Mouse (Mus musculus): ENCODE measurements at regions not wholly inside any gene's neighbourhood (a gene's known extent, or its start where the extent isn't known, plus 50 kb on each side); places are given as distances from the start of the nearest gene placed in this dataset.

DNA sequence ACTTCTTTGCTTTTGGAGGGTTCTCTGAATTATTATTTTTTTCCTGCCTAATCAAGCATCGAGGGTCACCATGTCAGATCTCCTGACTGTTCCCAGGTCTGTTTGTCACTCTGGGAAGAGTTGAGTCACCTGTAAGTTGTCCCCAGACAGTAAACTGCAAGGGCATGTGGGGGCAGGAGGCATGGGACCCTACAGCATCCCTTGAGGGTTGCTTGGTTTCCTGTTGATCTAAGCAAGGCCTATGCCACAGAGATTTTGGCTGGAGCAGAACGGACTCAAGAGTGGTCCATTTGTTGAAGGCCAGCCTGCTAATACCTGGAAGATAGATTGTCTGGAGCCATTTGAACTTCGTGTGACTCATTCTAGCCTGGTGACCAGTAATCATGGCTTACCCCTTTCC lies 199.7 kb downstream of the Foxo1 start:
- Histone ChIP-seq H3K36me3 (replicated peaks) (no peaks in the 10 kb centered on the region), H3K4me3 (replicated peaks) (no peak overlapping the region), H3K9ac (no peak overlapping the region), H3K4me1 (replicated peaks) (no peaks in the 10 kb centered on the region), H3K9me3 (replicated peaks) (no peaks in the 10 kb centered on the region), H3K27me3 (no peaks in the 10 kb centered on the region), H3K4me2 (no peak overlapping the region), H3K27ac (replicated peaks) (no peak overlapping the region)
- ATAC-seq (ENCODE audit: insufficient read depth), result no peak
- WGBS (ENCODE audit: insufficient replicate concordance), result 45% methylated on average over 3 of the region's 3 CpGs

DNA sequence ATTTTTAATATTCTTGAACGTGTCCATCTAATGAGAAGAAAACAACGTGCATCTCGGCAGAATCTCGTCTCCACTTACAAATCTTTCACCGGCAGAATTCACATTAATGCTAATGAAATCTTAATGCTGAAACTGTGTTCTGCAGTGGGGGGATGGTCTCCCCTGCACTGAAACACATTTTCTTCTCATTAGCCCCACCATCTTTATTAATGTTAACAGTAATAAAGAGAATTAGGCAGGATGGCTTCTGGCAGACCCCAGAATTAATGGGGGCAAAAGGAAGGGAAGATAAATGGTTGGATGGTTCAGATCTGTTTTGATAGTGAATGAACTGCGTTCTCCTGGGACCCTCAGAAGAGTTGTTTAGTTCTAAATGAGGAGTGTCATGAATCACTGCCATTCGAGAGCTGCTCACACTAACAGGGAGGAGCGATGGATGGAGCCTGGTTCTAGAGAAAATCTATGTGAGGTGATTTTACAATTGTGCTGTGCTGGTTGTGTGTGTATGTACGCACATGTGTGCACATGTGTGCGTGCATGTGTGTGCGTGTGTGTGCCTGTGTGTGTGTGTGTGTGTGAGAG lies 198.9 kb downstream of the Foxo1 start:
- no peak overlapping the region for H3K27ac ChIP-seq (replicated peaks)
- no peak overlapping the region for H3K9ac ChIP-seq
- no peaks in the 10 kb centered on the region for H3K36me3 ChIP-seq (replicated peaks)
- no peaks in the 10 kb centered on the region for H3K9me3 ChIP-seq (replicated peaks)
- ATAC-seq (ENCODE audit: insufficient read depth), result no peak
- no peak overlapping the region for H3K4me3 ChIP-seq (replicated peaks)
- no peaks in the 10 kb centered on the region for H3K27me3 ChIP-seq
- H3K4me1 ChIP-seq (replicated peaks), result no peaks in the 10 kb centered on the region
- no peak overlapping the region for H3K4me2 ChIP-seq
- WGBS (ENCODE audit: insufficient replicate concordance), result 71% methylated on average over 11 of the region's 11 CpGs

DNA sequence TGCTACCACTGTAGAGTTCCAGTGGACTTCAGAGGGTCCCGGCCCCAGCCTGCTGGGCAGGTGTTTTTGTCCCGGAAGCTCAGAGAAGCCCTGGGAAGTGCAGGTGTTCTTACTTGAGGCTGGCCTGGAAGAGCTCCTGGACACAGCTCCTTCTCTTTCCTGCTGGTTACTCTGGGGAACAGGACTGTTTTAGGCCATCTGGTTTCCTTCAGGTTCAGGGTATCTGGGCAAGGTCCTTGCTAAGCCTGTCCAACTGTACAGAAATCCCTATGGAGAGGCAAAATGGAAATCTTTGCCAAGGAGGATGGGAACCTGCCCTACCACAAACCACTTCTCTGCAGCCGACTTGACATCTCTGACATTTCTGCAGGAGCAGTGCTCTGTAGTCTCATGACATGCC lies 198.4 kb downstream of the Foxo1 start:
- no peak for ATAC-seq (ENCODE audit: insufficient read depth)
- Histone ChIP-seq H3K4me1 (replicated peaks) (no peaks in the 10 kb centered on the region), H3K4me3 (replicated peaks) (no peak overlapping the region), H3K4me2 (no peak overlapping the region), H3K9ac (no peak overlapping the region), H3K27me3 (no peaks in the 10 kb centered on the region), H3K27ac (replicated peaks) (no peak overlapping the region), H3K9me3 (replicated peaks) (no peaks in the 10 kb centered on the region), H3K36me3 (replicated peaks) (no peaks in the 10 kb centered on the region)
- 58% methylated on average over 3 of the region's 3 CpGs for WGBS (ENCODE audit: insufficient replicate concordance)

DNA sequence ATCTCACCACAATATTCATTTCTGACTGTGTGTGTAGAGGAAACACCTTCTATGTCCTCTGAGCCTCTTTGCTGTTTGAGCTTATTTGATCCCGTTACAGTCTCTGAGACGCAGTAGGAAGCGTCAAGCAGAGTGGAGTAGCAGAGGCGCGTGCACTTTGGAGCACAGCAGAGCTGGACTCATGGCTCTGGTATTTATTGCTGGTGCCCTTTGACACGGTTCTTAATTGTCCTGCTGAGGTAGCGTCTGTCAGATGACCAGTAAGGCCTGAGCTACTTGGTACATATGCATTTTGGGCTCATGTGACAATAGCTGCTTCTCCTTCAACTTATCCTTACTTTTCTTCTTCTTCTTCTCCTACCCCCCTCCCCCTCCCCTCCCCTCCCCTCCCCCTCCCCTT lies 195.8 kb downstream of the Foxo1 start:
- 43% methylated on average over 7 of the region's 7 CpGs for WGBS (ENCODE audit: insufficient replicate concordance)
- no peak for ATAC-seq (ENCODE audit: insufficient read depth)

DNA sequence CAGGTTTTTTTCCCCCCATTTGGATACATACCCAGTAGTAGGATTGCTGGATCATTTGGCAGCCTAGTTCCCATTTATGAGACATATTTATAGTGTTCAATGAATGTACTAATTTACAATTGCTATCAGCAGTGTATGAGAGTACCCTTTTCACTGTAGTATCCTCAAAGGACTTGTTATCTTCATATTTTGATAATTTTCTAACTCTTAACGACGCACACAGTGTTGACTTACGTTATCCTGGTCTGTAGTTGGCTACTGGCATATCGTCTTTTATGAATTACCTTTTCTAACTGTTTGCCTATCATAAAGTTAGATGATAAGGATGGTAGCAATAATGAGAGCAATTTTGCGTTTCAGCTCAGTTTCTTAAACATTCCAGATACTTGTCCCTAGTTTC lies 186.8 kb downstream of the Foxo1 start:
- no peak overlapping the region for H3K4me2 ChIP-seq
- H3K9ac ChIP-seq, result no peak overlapping the region
- H3K36me3 ChIP-seq (replicated peaks), result no peaks in the 10 kb centered on the region
- no peaks in the 10 kb centered on the region for H3K27me3 ChIP-seq
- H3K27ac ChIP-seq (replicated peaks), result no peak overlapping the region
- 59% methylated on average over 5 of the region's 5 CpGs for WGBS (ENCODE audit: insufficient replicate concordance)
- no peak overlapping the region for H3K4me3 ChIP-seq (replicated peaks)
- no peaks in the 10 kb centered on the region; the same call in 1 of the 2 replicates for H3K4me1 ChIP-seq (replicated peaks)
- no peak for ATAC-seq (ENCODE audit: insufficient read depth)
- H3K9me3 ChIP-seq (replicated peaks), result no peaks in the 10 kb centered on the region

More for the DNA sequence above, 195.8 kb downstream of the Foxo1 start:
- Histone ChIP-seq H3K27me3 (no peaks in the 10 kb centered on the region), H3K36me3 (replicated peaks) (no peaks in the 10 kb centered on the region), H3K9ac (no peak overlapping the region), H3K4me3 (replicated peaks) (no peak overlapping the region), H3K9me3 (replicated peaks) (no peaks in the 10 kb centered on the region), H3K4me2 (no peak overlapping the region), H3K27ac (replicated peaks) (no peak overlapping the region), H3K4me1 (replicated peaks) (no peaks in the 10 kb centered on the region)

DNA sequence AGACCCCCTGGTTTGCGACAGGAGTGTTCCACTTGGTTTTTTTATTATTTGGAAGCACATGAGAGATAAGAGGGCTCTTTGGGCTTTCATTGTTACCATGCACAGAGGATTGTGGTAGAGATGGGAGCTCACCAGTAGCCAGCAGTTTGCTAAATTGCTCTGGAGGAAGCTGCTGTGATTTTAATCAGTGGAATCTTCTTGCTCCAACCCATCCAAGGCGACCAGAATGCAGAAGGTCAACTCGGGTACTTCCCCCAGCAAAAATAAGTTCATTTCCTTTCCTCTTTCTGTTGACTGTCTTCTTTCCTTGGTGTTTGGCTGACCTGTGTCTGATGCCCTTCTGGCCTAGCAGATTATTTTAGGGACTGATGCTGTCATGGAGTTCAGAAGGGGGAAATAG lies 184.9 kb downstream of the Foxo1 start:
- Histone ChIP-seq H3K36me3 (replicated peaks) (no peaks in the 10 kb centered on the region), H3K9me3 (replicated peaks) (no peaks in the 10 kb centered on the region), H3K9ac (no peak overlapping the region), H3K4me1 (replicated peaks) (no peaks in the 10 kb centered on the region; the same call in 1 of the 2 replicates), H3K4me2 (no peak overlapping the region), H3K4me3 (replicated peaks) (no peak overlapping the region), H3K27ac (replicated peaks) (no peak overlapping the region), H3K27me3 (no peaks in the 10 kb centered on the region)
- 26% methylated on average over 3 of the region's 3 CpGs for WGBS (ENCODE audit: insufficient replicate concordance)
- ATAC-seq (ENCODE audit: insufficient read depth), result no peak

DNA sequence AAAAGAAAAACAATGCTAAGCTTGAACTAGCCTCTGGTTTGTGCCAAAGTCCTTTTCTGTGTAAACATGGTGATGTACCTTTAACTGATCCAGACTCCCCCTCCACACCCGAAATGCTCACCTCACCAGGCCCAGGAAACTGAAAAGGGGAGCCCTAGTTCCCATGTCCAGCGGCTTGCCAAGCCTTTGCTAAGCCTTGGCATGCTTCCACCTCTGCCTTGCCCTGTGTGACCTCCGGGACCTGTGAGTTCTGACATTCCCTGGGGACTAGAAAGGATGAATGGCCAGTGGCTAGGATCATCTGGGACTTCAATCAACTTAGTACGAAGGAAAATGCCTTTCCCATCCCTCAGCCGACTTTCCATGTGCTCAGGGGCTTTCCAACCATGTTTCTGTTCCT lies 184.2 kb downstream of the Foxo1 start:
- H3K4me3 ChIP-seq (replicated peaks), result no peak overlapping the region
- H3K9me3 ChIP-seq (replicated peaks), result no peaks in the 10 kb centered on the region
- no peak overlapping the region for H3K9ac ChIP-seq
- H3K4me2 ChIP-seq, result no peak overlapping the region
- H3K4me1 ChIP-seq (replicated peaks), result no peaks in the 10 kb centered on the region; the same call in 1 of the 2 replicates
- no peaks in the 10 kb centered on the region for H3K27me3 ChIP-seq
- H3K36me3 ChIP-seq (replicated peaks), result no peaks in the 10 kb centered on the region
- WGBS (ENCODE audit: insufficient replicate concordance), result 45% methylated on average over 5 of the region's 5 CpGs
- ATAC-seq (ENCODE audit: insufficient read depth), result 0 out of 2 replicates have a peak, but pooled peaks have one; percentile 47
- no peak overlapping the region for H3K27ac ChIP-seq (replicated peaks)

DNA sequence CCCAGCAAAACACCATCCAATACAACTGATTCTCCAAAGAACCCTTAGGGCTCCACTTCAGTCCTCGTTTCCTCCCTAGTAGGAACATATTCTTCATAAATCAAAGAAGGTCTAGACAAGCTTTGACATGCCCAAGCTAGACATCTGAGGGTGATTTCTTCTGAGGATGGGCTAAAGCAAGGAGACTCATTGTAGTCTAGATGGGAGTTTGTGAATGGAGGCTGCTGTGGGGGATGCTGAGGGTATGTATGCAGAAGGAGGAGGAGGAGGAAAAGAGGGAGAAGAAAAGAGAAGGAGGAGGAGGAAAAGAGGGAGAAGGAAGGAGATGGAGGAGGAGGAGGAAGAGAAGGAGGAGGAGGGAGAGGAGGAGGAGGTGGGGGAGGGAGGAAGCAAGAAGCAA lies 178.9 kb downstream of the Foxo1 start:
- H3K27ac ChIP-seq (replicated peaks), result no peak overlapping the region
- no peak for ATAC-seq (ENCODE audit: insufficient read depth)

DNA sequence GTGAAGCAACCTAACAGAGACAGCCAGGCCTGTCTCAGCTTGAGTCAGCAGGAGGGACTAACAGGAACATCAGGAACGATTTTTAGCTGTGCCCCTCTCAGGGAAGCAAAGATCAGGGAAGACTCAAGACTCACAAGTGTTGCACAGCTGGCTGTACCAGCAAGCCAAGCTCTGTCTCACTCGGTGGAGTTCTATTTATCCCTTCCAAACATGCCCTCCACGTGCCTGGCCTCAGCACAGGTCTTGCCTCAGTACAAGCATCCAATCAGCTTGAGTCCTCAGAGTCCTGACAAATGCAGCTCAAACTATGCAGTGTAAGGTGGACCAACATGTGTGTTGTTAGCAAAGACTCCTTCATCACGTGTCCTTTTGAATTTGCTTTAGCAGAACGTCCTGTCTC lies 178.4 kb downstream of the Foxo1 start:
- no peaks in the 10 kb centered on the region for H3K4me1 ChIP-seq (replicated peaks)
- ATAC-seq (ENCODE audit: insufficient read depth), result no peak
- H3K4me3 ChIP-seq (replicated peaks), result no peak overlapping the region
- no peaks in the 10 kb centered on the region for H3K9me3 ChIP-seq (replicated peaks)
- H3K36me3 ChIP-seq (replicated peaks), result no peaks in the 10 kb centered on the region
- 47% methylated on average over 5 of the region's 5 CpGs for WGBS (ENCODE audit: insufficient replicate concordance)
- no peaks in the 10 kb centered on the region for H3K27me3 ChIP-seq
- no peak overlapping the region for H3K27ac ChIP-seq (replicated peaks)
- H3K4me2 ChIP-seq, result no peak overlapping the region
- no peak overlapping the region for H3K9ac ChIP-seq

More for the DNA sequence above, 178.9 kb downstream of the Foxo1 start:
- Histone ChIP-seq H3K27me3 (no peaks in the 10 kb centered on the region), H3K9me3 (replicated peaks) (no peaks in the 10 kb centered on the region), H3K9ac (no peak overlapping the region), H3K4me2 (no peak overlapping the region), H3K4me1 (replicated peaks) (no peaks in the 10 kb centered on the region), H3K36me3 (replicated peaks) (no peaks in the 10 kb centered on the region), H3K4me3 (replicated peaks) (no peak overlapping the region)
- WGBS (ENCODE audit: insufficient replicate concordance), result 32% methylated on average over 1 of the region's 1 CpGs

DNA sequence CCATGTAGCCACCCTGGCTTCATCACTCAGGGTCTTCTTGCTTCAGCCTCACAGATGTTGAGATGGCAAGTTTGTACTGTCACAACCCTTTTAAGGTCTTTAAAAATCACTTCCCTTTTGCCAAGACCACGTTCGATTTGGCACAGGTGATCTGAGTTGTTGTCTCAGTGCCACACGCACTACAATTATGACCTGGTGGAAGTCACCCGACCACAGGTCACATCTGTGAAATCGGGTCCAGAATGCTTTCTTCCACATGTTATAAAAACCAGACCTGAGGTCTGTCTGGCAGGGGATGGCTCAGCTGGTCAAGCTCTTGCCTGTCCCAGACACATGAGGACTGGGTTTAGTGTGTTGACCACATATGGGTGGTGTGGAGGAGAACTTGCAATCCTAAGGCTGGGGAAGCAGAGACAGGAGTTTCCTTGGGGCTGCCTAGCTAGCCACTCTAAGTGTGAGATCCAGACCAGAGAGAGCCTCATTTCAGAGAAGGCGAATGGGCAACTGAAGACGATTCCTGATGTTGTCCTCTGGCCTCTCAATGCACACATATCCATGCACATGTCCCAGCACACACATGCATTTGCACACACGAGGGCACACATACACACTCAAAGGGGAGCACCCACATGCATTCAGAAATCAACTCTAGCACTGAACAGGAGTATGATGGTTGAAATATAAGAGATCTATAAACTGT lies 176.4 kb downstream of the Foxo1 start:
- H3K27ac ChIP-seq (replicated peaks), result no peak overlapping the region
- 46% methylated on average over 8 of the region's 8 CpGs for WGBS (ENCODE audit: insufficient replicate concordance)

DNA sequence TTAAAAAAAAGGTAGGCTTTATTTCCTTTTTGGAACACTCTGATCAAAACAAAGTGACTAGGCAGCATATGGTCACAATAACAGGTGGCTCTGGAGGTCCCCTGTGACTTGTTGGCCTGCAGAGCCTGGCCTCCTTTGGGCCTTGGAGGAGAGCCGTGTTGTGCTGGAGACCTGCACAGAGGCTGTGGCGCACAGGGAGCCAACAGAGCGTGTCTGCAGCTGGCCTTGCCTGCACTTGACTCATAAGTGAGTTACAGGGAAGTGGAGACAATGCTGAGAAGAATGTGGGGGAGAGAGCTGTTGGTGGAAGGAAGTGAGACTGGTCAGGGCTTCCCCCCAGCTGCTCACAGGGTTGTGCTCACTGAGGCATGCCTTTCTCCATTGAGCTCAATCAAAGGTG lies 175.7 kb downstream of the Foxo1 start:
- no peak overlapping the region for H3K4me3 ChIP-seq (replicated peaks)
- H3K4me2 ChIP-seq, result no peak overlapping the region
- H3K4me1 ChIP-seq (replicated peaks), result no peaks in the 10 kb centered on the region
- H3K27ac ChIP-seq (replicated peaks), result no peak overlapping the region
- no peaks in the 10 kb centered on the region for H3K27me3 ChIP-seq
- no peak overlapping the region for H3K9ac ChIP-seq
- no peaks in the 10 kb centered on the region for H3K9me3 ChIP-seq (replicated peaks)
- no peaks in the 10 kb centered on the region for H3K36me3 ChIP-seq (replicated peaks)
- WGBS (ENCODE audit: insufficient replicate concordance), result 19% methylated on average over 3 of the region's 3 CpGs
- no peak for ATAC-seq (ENCODE audit: insufficient read depth)

More for the DNA sequence above, 176.4 kb downstream of the Foxo1 start:
- no peaks in the 10 kb centered on the region for H3K36me3 ChIP-seq (replicated peaks)
- H3K4me1 ChIP-seq (replicated peaks), result no peaks in the 10 kb centered on the region
- H3K9me3 ChIP-seq (replicated peaks), result no peaks in the 10 kb centered on the region
- H3K4me3 ChIP-seq (replicated peaks), result no peak overlapping the region
- H3K9ac ChIP-seq, result no peak overlapping the region
- no peak overlapping the region for H3K4me2 ChIP-seq
- no peaks in the 10 kb centered on the region for H3K27me3 ChIP-seq
- no peak for ATAC-seq (ENCODE audit: insufficient read depth)

Measured in liver, embryonic 15.5 days (tissue).